Mouse (Mus musculus) bone marrow macrophage, adult 2 months (primary cell): Measurements from ENCODE around the gene Rab5c.

ENCODE experiments used
- CTCF ChIP-seq: IDR thresholded peaks from 2 replicates; pipeline ENCODE4 v1.5.1; 2012; ENCODE audit warnings: low read depth, mild to moderate bottlenecking, low read length, moderate library complexity
- POLR2A ChIP-seq: IDR thresholded peaks from 2 replicates; pipeline ENCODE4 v1.6.1; 2012; ENCODE audit warnings: mild to moderate bottlenecking, low read depth, low read length, borderline replicate concordance

DNA sequence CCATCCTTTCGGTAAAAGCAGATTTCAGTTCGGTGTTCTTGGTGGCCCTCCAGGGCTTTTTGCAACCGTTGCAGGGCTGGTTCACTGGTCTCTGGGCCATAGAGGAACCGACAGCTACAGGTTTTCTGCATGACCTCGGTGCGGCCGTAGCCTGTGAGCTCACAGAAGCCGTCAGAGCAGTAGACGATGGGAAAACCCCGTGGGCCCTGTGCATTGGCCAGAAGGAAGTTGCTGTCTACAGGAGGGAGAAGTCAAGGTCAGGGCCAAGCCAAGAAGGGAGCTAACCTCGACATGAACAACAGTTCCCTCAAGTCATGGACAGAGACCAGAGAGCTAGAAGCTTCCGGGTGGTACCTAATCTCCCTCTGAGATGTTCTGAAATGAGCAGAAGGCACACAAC lies 19.6 kb upstream of the Rab5c start:
- TF ChIP-seq CTCF, result no peak
- no peak for TF ChIP-seq POLR2A
